ENCODE assay signal across 8 mouse cellular contexts in the genomic region with DNA sequence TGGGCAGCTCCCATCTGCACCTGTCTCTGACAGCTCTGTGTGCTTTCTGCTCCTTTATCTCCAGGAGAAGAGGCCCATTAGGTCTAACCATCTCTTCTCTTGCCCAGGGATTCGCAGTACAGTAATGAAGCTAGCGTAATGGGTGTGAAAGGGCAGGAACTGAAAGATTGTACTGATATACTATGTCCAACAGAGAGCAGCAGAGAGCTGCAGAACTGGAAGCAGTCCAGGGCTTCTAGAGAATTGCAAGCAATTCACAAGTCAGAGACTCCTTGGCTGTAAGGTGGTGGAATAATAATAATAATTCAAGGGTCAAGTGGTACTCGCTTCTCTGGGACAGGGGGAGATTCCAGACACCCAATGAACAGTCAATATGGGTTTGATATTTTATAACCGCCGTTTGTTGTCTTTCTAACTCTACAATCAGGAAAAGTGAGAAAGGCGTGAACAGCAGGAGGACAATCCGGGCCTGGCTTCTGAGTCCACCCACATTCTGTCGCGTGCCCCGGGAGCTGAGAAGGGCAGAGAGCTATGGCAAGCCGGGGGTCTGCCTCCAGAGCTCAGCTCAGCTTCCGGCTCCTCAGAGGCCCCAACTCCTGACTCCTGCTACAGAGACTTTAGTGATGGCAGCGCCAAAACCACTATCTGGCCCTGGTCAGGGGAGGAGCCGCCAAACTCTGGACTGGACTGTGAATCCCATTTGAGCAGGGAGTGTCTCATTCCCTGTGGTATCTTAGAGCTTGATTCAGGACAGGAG. TPM values are rescaled to one million over a fixed set of nuclear protein-coding genes. Genes with fewer than 3 reads are reported as not detected.
DNase-seq lines count a peak whose midpoint lies in the region; ATAC-seq and TF ChIP-seq lines count a peak whose summit lies in the region.

No protein-coding gene starts in this region.

- TF ChIP-seq CTCF in heart, adult 2 months (IDR thresholded peaks at IDR 0.05): peak; percentile 95
- peak; percentile 94 for TF ChIP-seq CTCF in intestine, postnatal 0 days (IDR thresholded peaks at IDR 0.05; ENCODE audit: low read depth)

- no peak; the same call in 1 of the 2 replicates for ATAC-seq in embryonic facial prominence, embryonic 11.5 days (replicated peaks; ENCODE audit: insufficient number of reproducible peaks, low FRiP score, low TSS enrichment, low read depth)
- ATAC-seq in intestine, postnatal 0 days: no peak

- 31% methylated on average over 14 of the region's 14 CpGs for WGBS in embryonic facial prominence, embryonic 11.5 days
- 25% methylated on average over 14 of the region's 14 CpGs for WGBS in heart, adult 2 months
- WGBS in intestine, postnatal 0 days: 28% methylated on average over 14 of the region's 14 CpGs

- H3K79me2 ChIP-seq in heart, adult 2 months (replicated peaks; ENCODE audit: control insufficient read depth, insufficient read depth, low read length): no peaks in the 10 kb centered on the region

- intact Hi-C loops in heart, adult 2 months (cut with DNase I): loop anchor here (1.0 to 2.0 kb wide), 3 partner anchors 34 to 322 kb away; no protein-coding TSS in a partner anchor
- intact Hi-C loops in left cerebral cortex, postnatal 14 days (cut with DNase I): loop anchor here (5.0 to 10.0 kb wide), 3 partner anchors 113 to 550 kb away; no protein-coding TSS in a partner anchor

- no peak overlapping the region for H3K4me2 ChIP-seq in embryonic facial prominence, embryonic 11.5 days (ENCODE audit: low read depth, low read length)
- H3K4me2 ChIP-seq in intestine, postnatal 0 days (replicated peaks; ENCODE audit: low read depth): 0 out of 2 replicates have a peak overlapping the region, but pooled peaks have one; percentile 9

- no peak for TF ChIP-seq EP300 in heart, adult 2 months (IDR thresholded peaks at IDR 0.05; ENCODE audit: insufficient read depth, low read depth, low read length)

- H3K9ac ChIP-seq in embryonic facial prominence, embryonic 11.5 days (replicated peaks; ENCODE audit: low read length): 0 out of 2 replicates have a peak overlapping the region, but pooled peaks have one; percentile 32
- H3K9ac ChIP-seq in heart, adult 2 months (ENCODE audit: low read depth, low read length): no peak overlapping the region
- H3K9ac ChIP-seq in intestine, postnatal 0 days (ENCODE audit: low read depth, low read length): no peak overlapping the region

- H3K27ac ChIP-seq in embryonic facial prominence, embryonic 11.5 days (replicated peaks; ENCODE audit: low read depth, low read length): no peak overlapping the region
- H3K27ac ChIP-seq in heart, adult 2 months: no peak overlapping the region; the same call in 1 of the 2 replicates
- H3K27ac ChIP-seq in intestine, postnatal 0 days (ENCODE audit: low read depth, low read length): no peak overlapping the region

- H3K4me3 ChIP-seq in embryonic facial prominence, embryonic 11.5 days (ENCODE audit: low read depth, low read length): no peak overlapping the region
- H3K4me3 ChIP-seq in heart, adult 2 months: no peak overlapping the region
- no peak overlapping the region for H3K4me3 ChIP-seq in intestine, postnatal 0 days (ENCODE audit: low read depth, low read length)

- no peak for TF ChIP-seq POLR2A in heart, adult 2 months (IDR thresholded peaks at IDR 0.05; ENCODE audit: insufficient read depth, low read depth, low read length)

- DNase-seq in A20 (ENCODE audit: low read depth, low spot score): peak; percentile 68
- peak; percentile 31 for DNase-seq in adrenal gland, adult 8-10 months
- peak; percentile 81 for DNase-seq in embryonic facial prominence, embryonic 11.5 days (ENCODE audit: low spot score)
- peak; percentile 61 to 62 for DNase-seq in heart, adult 2 months
- peak; percentile 75 to 82 for DNase-seq in left cerebral cortex, postnatal 14 days (ENCODE audit: low spot score in 2 of 2)
- peak; percentile 85 for DNase-seq in mesoderm, embryonic 11.5 days (ENCODE audit: low read depth, low spot score)
- DNase-seq in right cerebral cortex, postnatal 14 days: peak; percentile 50

- no peaks in the 10 kb centered on the region for H3K36me3 ChIP-seq in embryonic facial prominence, embryonic 11.5 days (replicated peaks; ENCODE audit: control insufficient read depth, insufficient read depth, low read depth, low read length)
- H3K36me3 ChIP-seq in heart, adult 2 months (ENCODE audit: control insufficient read depth, insufficient read depth, low read length): no peaks in the 10 kb centered on the region
- H3K36me3 ChIP-seq in intestine, postnatal 0 days (ENCODE audit: control insufficient read depth, insufficient read depth): peaks cover 12% of the 10 kb centered on the region

- H3K9me3 ChIP-seq in embryonic facial prominence, embryonic 11.5 days (replicated peaks; ENCODE audit: control insufficient read depth, low read length): no peaks in the 10 kb centered on the region
- H3K9me3 ChIP-seq in intestine, postnatal 0 days (ENCODE audit: control insufficient read depth): no peaks in the 10 kb centered on the region

- H3K4me1 ChIP-seq in embryonic facial prominence, embryonic 11.5 days (ENCODE audit: control insufficient read depth, insufficient read depth, low read length): no peaks in the 10 kb centered on the region
- H3K4me1 ChIP-seq in heart, adult 2 months (ENCODE audit: control insufficient read depth, insufficient read depth, low read length): no peaks in the 10 kb centered on the region; the same call in 1 of the 2 replicates
- H3K4me1 ChIP-seq in intestine, postnatal 0 days (replicated peaks; ENCODE audit: control insufficient read depth, insufficient read depth, low read length): no peaks in the 10 kb centered on the region

- no peaks in the 10 kb centered on the region for H3K27me3 ChIP-seq in embryonic facial prominence, embryonic 11.5 days (ENCODE audit: control insufficient read depth, insufficient read depth, low read length)
- H3K27me3 ChIP-seq in heart, adult 2 months (ENCODE audit: control insufficient read depth, insufficient read depth, low read length): no peaks in the 10 kb centered on the region
- no peaks in the 10 kb centered on the region for H3K27me3 ChIP-seq in intestine, postnatal 0 days (replicated peaks; ENCODE audit: control insufficient read depth, insufficient read depth, low read length)

RNA-seq across cellular contexts. Expression of a gene that starts 19.3 kb away (rescaled TPM):
- total RNA-seq in adrenal gland, adult 8-10 months (2022): 10 to 100 TPM; 54.7 to 62.8 (median 59.2) TPM
- polyA plus RNA-seq in embryonic facial prominence, embryonic 11.5 days (2014; fragmentation: Nextera tagmentation; extraction: Ambion mirVana): 48.2 and 60.7 TPM in 2 replicates
- total RNA-seq in heart, adult 2 months (2021): 10 to 100 TPM; 19.9 to 21.9 TPM
- polyA plus RNA-seq in heart, adult 2 months (2012; rRNA removed): 60.4 and 100 TPM in 2 replicates
- 41.3 and 50.2 TPM in 2 replicates for polyA plus RNA-seq in intestine, postnatal 0 days (2015; fragmentation: Nextera tagmentation; extraction: Ambion mirVana)
- total RNA-seq in left cerebral cortex, postnatal 14 days (2021): 10 to 100 TPM; 51.0 to 54.0 TPM

RNA-seq across cellular contexts. Expression of a gene that starts 19.5 kb away (rescaled TPM):
- total RNA-seq in adrenal gland, adult 8-10 months (2022): 10 to 100 TPM; 15.1 to 16.6 (median 16.1) TPM
- 10.9 and 14.0 TPM in 2 replicates for polyA plus RNA-seq in embryonic facial prominence, embryonic 11.5 days (2014; fragmentation: Nextera tagmentation; extraction: Ambion mirVana)
- 1 to 10 TPM; 6.0 to 6.1 TPM for total RNA-seq in heart, adult 2 months (2021)
- 8.5 and 9.1 TPM in 2 replicates for polyA plus RNA-seq in heart, adult 2 months (2012; rRNA removed)
- polyA plus RNA-seq in intestine, postnatal 0 days (2015; fragmentation: Nextera tagmentation; extraction: Ambion mirVana): 10.9 and 12.2 TPM in 2 replicates
- 1 to 10 TPM; 2.9 to 5.1 TPM for total RNA-seq in left cerebral cortex, postnatal 14 days (2021)

RNA-seq across cellular contexts. Expression of a gene that starts 33.8 kb away (rescaled TPM):
- total RNA-seq in adrenal gland, adult 8-10 months (2022): 1 to 10 TPM; 2.2 to 2.9 (median 2.6) TPM
- 0.29 and 0.55 TPM in 2 replicates for polyA plus RNA-seq in embryonic facial prominence, embryonic 11.5 days (2014; fragmentation: Nextera tagmentation; extraction: Ambion mirVana)
- under 1 TPM; 0.27 to 0.31 TPM for total RNA-seq in heart, adult 2 months (2021)
- 0.59 and 0.78 TPM in 2 replicates for polyA plus RNA-seq in heart, adult 2 months (2012; rRNA removed)
- 0.65 and 0.98 TPM in 2 replicates for polyA plus RNA-seq in intestine, postnatal 0 days (2015; fragmentation: Nextera tagmentation; extraction: Ambion mirVana)
- total RNA-seq in left cerebral cortex, postnatal 14 days (2021): 10 to 100 TPM; 13.7 to 13.8 TPM

Comparison
In these comparisons a context has a peak if more than half of its experiments do, and no peak if none do; other contexts are left out.
1. DNase-seq: peak in every context shown above with its lines; median percentile 85 in mesoderm, embryonic 11.5 days; 81 in embryonic facial prominence, embryonic 11.5 days; 78 in left cerebral cortex, postnatal 14 days; 68 in A20; 62 in heart, adult 2 months; 50 in right cerebral cortex, postnatal 14 days; 31 in adrenal gland, adult 8-10 months.